Mouse (Mus musculus) myocyte (in vitro differentiated cells): Measurements from ENCODE around the gene Ccni.

Experiments
- CEBPB ChIP-seq: IDR thresholded peaks from 2 replicates; pipeline ENCODE4 v1.6.1; 2011; ENCODE audit warnings: mild to moderate bottlenecking, moderate library complexity; ENCODE audit not compliant: poor library complexity, insufficient read depth, severe bottlenecking
- MYOD1 ChIP-seq, 3 experiments: IDR thresholded peaks; one replicate each; pipeline ENCODE4 v1.6.1; 2011; ENCODE audit warnings: control low read depth in 2 of 3, low read depth in 2 of 3, mild to moderate bottlenecking in 2 of 3, moderate library complexity in 1 of 3; ENCODE audit not compliant: insufficient read length in 2 of 3, control insufficient read depth in 1 of 3
- POLR2A ChIP-seq: IDR thresholded peaks from one replicate; pipeline ENCODE4 v1.6.1; 2011; ENCODE audit warnings: low read depth, mild to moderate bottlenecking, control low read depth, moderate library complexity; ENCODE audit not compliant: insufficient read length
- REST ChIP-seq: IDR thresholded peaks from one replicate; pipeline ENCODE4 v1.6.1; 2011; ENCODE audit warnings: mild to moderate bottlenecking, control low read depth, moderate library complexity; ENCODE audit not compliant: insufficient read depth, insufficient read length
- SRF ChIP-seq: IDR thresholded peaks from one replicate; pipeline ENCODE4 v1.6.1; 2011; ENCODE audit warnings: low read depth; ENCODE audit not compliant: control insufficient read depth, insufficient read length

- no peak for TF ChIP-seq POLR2A
- no peak for TF ChIP-seq CEBPB
- TF ChIP-seq REST = no peak
- no peak for TF ChIP-seq SRF
- TF ChIP-seq MYOD1 (IDR thresholded peaks at IDR 0.05; ENCODE audit: control insufficient read depth in 1 of 3, insufficient read length in 2 of 3, low read depth in 2 of 3) = no peak
Measured at GRCm38 (mm10) chr5:93183311-93183710, 23.0 kb downstream of the Ccni start.
